Mouse (Mus musculus) CH12.LX (cell line): ENCODE measurements at regions not wholly inside any gene's neighbourhood (a gene's known extent, or its start where the extent isn't known, plus 50 kb on each side); places are given as distances from the start of the nearest gene placed in this dataset.

Experiments used
- CHD2 ChIP-seq: IDR thresholded peaks from 2 replicates; pipeline ENCODE4 v1.6.1; 2011; ENCODE audit warnings: low read length, improper control_type of control experiment
- E2F4 ChIP-seq: IDR thresholded peaks from 2 replicates; pipeline ENCODE4 v1.6.1; 2011; ENCODE audit warnings: low read depth, low read length, improper control_type of control experiment; ENCODE audit not compliant: insufficient replicate concordance
- MEF2A ChIP-seq: IDR thresholded peaks from 2 replicates; pipeline ENCODE4 v1.6.1; 2014; ENCODE audit warnings: low read depth, mild to moderate bottlenecking, inconsistent platforms, low read length, improper control_type of control experiment, borderline replicate concordance
- POLR2A ChIP-seq: IDR thresholded peaks from 2 replicates; pipeline ENCODE4 v1.6.1; 2011; ENCODE audit warnings: low read depth, mild to moderate bottlenecking, improper control_type of control experiment, low read length

- TF ChIP-seq MEF2A (no peak), CHD2 (no peak), E2F4 (no peak), POLR2A (no peak)
These were observed 712.1 kb upstream of the Gm19410 start for GRCm38 (mm10) chr8:35053444-35053843.
